Mouse (Mus musculus) stomach, embryonic 16.5 days (tissue): ENCODE results near the gene Gon7. TPM values are rescaled to one million over a fixed set of nuclear protein-coding genes. Genes with fewer than 3 reads are reported as not detected.

Source experiments
- ATAC-seq: fragments of 200-750 bp; cut with Nextera tagmentation; 2 replicates; pipeline ENCODE4 v1.8.0; 2017; ENCODE audit warnings: moderate number of reproducible peaks, moderate TSS enrichment; ENCODE audit not compliant: insufficient read depth, low FRiP score
- H3K27ac ChIP-seq: fragments of 300-500 bp; sonication (generic); 2 replicates; pipeline ENCODE4 v1.5.1; 2014; ENCODE audit warnings: low read length
- H3K27me3 ChIP-seq: fragments of 300-500 bp; sonication (generic); 2 replicates; pipeline ENCODE4 v1.6.1; 2014; ENCODE audit warnings: low read length, control low read depth, mixed read lengths; ENCODE audit not compliant: control insufficient read depth, insufficient read depth
- H3K36me3 ChIP-seq: fragments of 300-500 bp; sonication (generic); 2 replicates; pipeline ENCODE4 v1.6.1; 2014; ENCODE audit warnings: low read length; ENCODE audit not compliant: control insufficient read depth, insufficient read depth
- H3K4me1 ChIP-seq: fragments of 300-500 bp; sonication (generic); 2 replicates; pipeline ENCODE4 v1.6.1; 2014; ENCODE audit warnings: low read length, control low read depth, mixed read lengths; ENCODE audit not compliant: control insufficient read depth, insufficient read depth
- H3K4me2 ChIP-seq: fragments of 300-500 bp; sonication (generic); 2 replicates; pipeline ENCODE4 v1.6.1; 2014; ENCODE audit warnings: low read depth, low read length, mixed read lengths
- H3K4me3 ChIP-seq: fragments of 300-500 bp; sonication (generic); replicated peaks from 2 replicates; pipeline ENCODE4 v1.5.1; 2014; ENCODE audit warnings: mild to moderate bottlenecking, low read length
- H3K9ac ChIP-seq: fragments of 300-500 bp; sonication (generic); 2 replicates; pipeline ENCODE4 v1.6.1; 2014; ENCODE audit warnings: low read length
- H3K9me3 ChIP-seq: fragments of 300-500 bp; sonication (generic); replicated peaks from 2 replicates; pipeline ENCODE4 v1.6.1; 2016; ENCODE audit warnings: low read length, control low read depth; ENCODE audit not compliant: control insufficient read depth
- WGBS: fragments of 180-500 bp; shearing (Covaris S2); extraction: QIAGEN DNeasy Blood & Tissue Kit; methylation state at CpG from one replicate; pipeline ENCODE4 v1.1.7; 2014; 5-methylcytosine and 5-hydroxymethylcytosine counted together
- polyA plus RNA-seq: library from polyadenylated mRNA; unstranded; fragments of >200 nt; fragmentation: Nextera tagmentation; extraction: Ambion mirVana; gene quantifications from 2 replicates; pipeline ENCODE4 v1.2.1, GENCODE M21; 2015

Gene Gon7
- 22.3 and 25.1 TPM in 2 replicates for polyA plus RNA-seq

GRCm38 (mm10) chr12:102757689-102758402 lies at the start of gene Gon7, which contains the start of the genes Gm28051 and Ubr7:
TSS of gene Gon7 (minus strand) at chr12:102757803.
TSS of gene Gm28051 (minus strand) at chr12:102757765.
TSS of gene Ubr7 (plus strand) at chr12:102757967.
- H3K4me2 ChIP-seq: peak within 1 kb of the TSS; percentile 89
- peaks cover 3% of the 10 kb centered on the region; the same call in 1 of the 2 replicates for H3K36me3 ChIP-seq
- peaks cover 17% of the 10 kb centered on the region for H3K4me1 ChIP-seq
- H3K9me3 ChIP-seq: no peaks in the 10 kb centered on the region
- under 1% methylated on average over 73 of the region's 73 CpGs for WGBS
- peak within 1 kb of the TSS; percentile 80 for H3K4me3 ChIP-seq
- peak within 1 kb of the TSS; percentile 93 for H3K27ac ChIP-seq
- no peaks in the 10 kb centered on the region for H3K27me3 ChIP-seq
- H3K9ac ChIP-seq: peak within 1 kb of the TSS; percentile 85
- peak; percentile 98 for ATAC-seq

GRCm38 (mm10) chr12:102799528-102799927 lies 41.9 kb upstream of the Gon7 start:
- Histone ChIP-seq H3K27ac (no peak overlapping the region), H3K27me3 (no peaks in the 10 kb centered on the region), H3K36me3 (no peaks in the 10 kb centered on the region), H3K9ac (no peak overlapping the region), H3K4me1 (no peaks in the 10 kb centered on the region), H3K4me3 (no peak overlapping the region), H3K9me3 (no peaks in the 10 kb centered on the region), H3K4me2 (no peak overlapping the region)
- no peak for ATAC-seq
- 84% methylated on average over 2 of the region's 2 CpGs for WGBS

GRCm38 (mm10) chr12:102787927-102788326 lies 30.3 kb upstream of the Gon7 start:
- Histone ChIP-seq H3K4me1 (no peaks in the 10 kb centered on the region), H3K9ac (no peak overlapping the region), H3K36me3 (peaks cover 22% of the 10 kb centered on the region), H3K4me3 (no peak overlapping the region), H3K4me2 (no peak overlapping the region), H3K9me3 (no peaks in the 10 kb centered on the region), H3K27me3 (no peaks in the 10 kb centered on the region), H3K27ac (no peak overlapping the region)
- WGBS: 66% methylated on average over 7 of the region's 7 CpGs
- ATAC-seq: no peak

DNA sequence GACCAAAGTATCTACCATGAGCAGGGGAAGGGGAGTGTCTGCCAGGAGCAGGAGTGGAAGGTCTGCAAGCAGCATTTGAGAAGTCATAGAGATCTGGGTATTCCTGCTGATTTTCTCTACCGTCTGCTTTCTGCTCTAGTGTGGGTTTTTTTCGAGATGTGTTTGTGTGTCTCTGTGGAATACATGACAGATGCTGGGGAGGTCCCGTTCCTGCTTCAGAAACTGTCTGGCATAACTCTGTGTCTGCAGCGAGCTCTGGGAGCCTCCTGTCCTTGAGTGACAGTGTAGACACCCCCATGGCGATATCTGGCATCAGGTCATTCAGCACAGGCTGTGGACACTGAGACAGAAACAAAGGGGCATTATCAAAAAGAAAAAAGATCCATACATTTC lies 28.0 kb upstream of the Gon7 start:
- no peak for ATAC-seq
- no peak overlapping the region for H3K9ac ChIP-seq
- no peak overlapping the region for H3K27ac ChIP-seq
- H3K4me1 ChIP-seq: no peaks in the 10 kb centered on the region
- H3K4me2 ChIP-seq: no peak overlapping the region
- 81% methylated on average over 5 of the region's 5 CpGs for WGBS
- H3K36me3 ChIP-seq: peaks cover 18% of the 10 kb centered on the region
- H3K9me3 ChIP-seq: no peaks in the 10 kb centered on the region
- no peaks in the 10 kb centered on the region for H3K27me3 ChIP-seq
- H3K4me3 ChIP-seq: no peak overlapping the region

GRCm38 (mm10) chr12:102784899-102785592 lies 27.4 kb upstream of the Gon7 start:
- no peak for ATAC-seq
- WGBS: 85% methylated on average over 19 of the region's 19 CpGs
- peaks cover 18% of the 10 kb centered on the region for H3K36me3 ChIP-seq

GRCm38 (mm10) chr12:102782841-102783240 lies 25.2 kb upstream of the Gon7 start:
- no peaks in the 10 kb centered on the region for H3K4me1 ChIP-seq
- no peaks in the 10 kb centered on the region for H3K27me3 ChIP-seq
- H3K4me3 ChIP-seq: no peak overlapping the region
- no peak overlapping the region for H3K9ac ChIP-seq
- no peak overlapping the region for H3K27ac ChIP-seq
- no peak for ATAC-seq
- 89% methylated on average over 5 of the region's 5 CpGs for WGBS
- peaks cover 16% of the 10 kb centered on the region for H3K36me3 ChIP-seq
- no peak overlapping the region for H3K4me2 ChIP-seq
- no peaks in the 10 kb centered on the region for H3K9me3 ChIP-seq

More at GRCm38 (mm10) chr12:102784899-102785592, 27.4 kb upstream of the Gon7 start:
- Histone ChIP-seq H3K4me2 (no peak overlapping the region), H3K4me1 (no peaks in the 10 kb centered on the region), H3K9me3 (no peaks in the 10 kb centered on the region), H3K27me3 (no peaks in the 10 kb centered on the region), H3K27ac (no peak overlapping the region), H3K9ac (no peak overlapping the region), H3K4me3 (no peak overlapping the region)

GRCm38 (mm10) chr12:102779452-102779851 lies 21.8 kb upstream of the Gon7 start:
- ATAC-seq: peak; percentile 60; the same call in 1 of the 2 replicates
- WGBS: 37% methylated on average over 3 of the region's 3 CpGs
- no peak overlapping the region for H3K27ac ChIP-seq
- H3K4me1 ChIP-seq: no peaks in the 10 kb centered on the region
- H3K36me3 ChIP-seq: peaks cover 8% of the 10 kb centered on the region; the same call in 1 of the 2 replicates
- no peak overlapping the region for H3K9ac ChIP-seq
- no peak overlapping the region for H3K4me3 ChIP-seq
- H3K27me3 ChIP-seq: no peaks in the 10 kb centered on the region
- no peak overlapping the region for H3K4me2 ChIP-seq
- H3K9me3 ChIP-seq: no peaks in the 10 kb centered on the region

DNA sequence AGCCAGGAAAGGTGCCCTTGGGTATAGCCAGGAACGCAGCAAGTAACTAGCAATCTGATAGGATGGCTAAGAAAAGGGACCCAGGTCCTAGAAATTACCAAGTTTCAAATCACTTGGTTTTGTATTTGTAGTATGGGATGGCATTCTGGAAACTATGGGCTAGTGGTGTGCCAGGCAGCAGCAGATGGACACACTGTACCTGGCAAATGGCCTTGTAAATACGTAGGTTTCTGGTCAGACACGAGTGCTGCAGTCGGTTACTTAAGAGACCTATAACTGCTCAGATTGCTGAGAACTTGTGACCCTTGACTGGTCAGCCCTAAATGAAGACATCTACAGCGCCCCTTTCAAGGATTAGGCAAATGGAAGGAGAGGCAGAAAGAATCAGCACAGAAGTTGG lies 20.5 kb upstream of the Gon7 start:
- Histone ChIP-seq H3K36me3 (peaks cover 11% of the 10 kb centered on the region), H3K4me2 (no peak overlapping the region), H3K4me3 (no peak overlapping the region), H3K9me3 (no peaks in the 10 kb centered on the region), H3K4me1 (no peaks in the 10 kb centered on the region), H3K27me3 (no peaks in the 10 kb centered on the region), H3K9ac (no peak overlapping the region), H3K27ac (no peak overlapping the region)
- WGBS: 83% methylated on average over 5 of the region's 5 CpGs
- ATAC-seq: no peak

DNA sequence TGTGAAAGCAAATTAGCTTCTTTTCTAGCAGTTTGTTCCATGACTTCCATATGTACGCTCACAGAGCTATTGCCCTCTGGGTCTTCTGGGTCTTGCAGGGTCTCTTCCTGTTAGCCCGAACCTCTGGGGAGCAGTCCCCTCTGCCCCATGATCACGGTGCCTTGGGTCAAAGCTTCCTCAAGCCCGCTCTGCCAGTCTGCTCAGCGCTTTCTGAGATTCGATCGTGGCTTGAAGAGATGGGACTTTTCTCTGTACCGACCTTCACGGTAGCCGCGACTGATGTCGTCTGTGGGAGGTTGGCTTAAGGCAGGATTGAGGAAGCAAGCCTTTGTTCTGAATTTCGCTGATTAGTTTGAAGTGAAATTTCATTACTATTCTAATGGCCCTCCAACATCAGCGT lies 18.4 kb upstream of the Gon7 start:
- no peak for ATAC-seq

More for the DNA sequence above, 18.4 kb upstream of the Gon7 start:
- Histone ChIP-seq H3K27me3 (no peaks in the 10 kb centered on the region), H3K4me2 (no peak overlapping the region), H3K36me3 (peaks cover 21% of the 10 kb centered on the region), H3K27ac (no peak overlapping the region), H3K4me3 (no peak overlapping the region), H3K9me3 (no peaks in the 10 kb centered on the region), H3K9ac (no peak overlapping the region), H3K4me1 (no peaks in the 10 kb centered on the region)
- 87% methylated on average over 14 of the region's 14 CpGs for WGBS
